Mouse (Mus musculus): Measurements from ENCODE around the gene Prune1.

- TF ChIP-seq CTCF (IDR thresholded peaks at IDR 0.05) (peak; percentile 64), EP300 (IDR thresholded peaks at IDR 0.05) (no peak; the same call in 1 of the 2 replicates)
Observed at GRCm38 (mm10) chr3:95282865-95283588, 1.2 kb upstream of the Prune1 start.

All from lung, postnatal 0 days (tissue).